Mouse (Mus musculus) limb, embryonic 14.5 days (tissue): Measurements from ENCODE around the gene Cdca3. TPM values are rescaled to one million over a fixed set of nuclear protein-coding genes. Genes with fewer than 3 reads are reported as not detected.
A peak's percentile ranks its signal among the peaks of the same experiment; 100 is the strongest.

ENCODE experiments used
- ATAC-seq: fragments of 200-750 bp; cut with Nextera tagmentation; 2 replicates; pipeline ENCODE4 v1.8.0; 2017; ENCODE audit warnings: low read depth, moderate number of reproducible peaks, moderate TSS enrichment; ENCODE audit not compliant: low FRiP score
- DNase-seq: peaks from one replicate; pipeline ENCODE4 v3.0.0-alpha.2; 2015; ENCODE audit warnings: low spot score
- H3K27ac ChIP-seq: fragments of 300-500 bp; sonication (generic); replicated peaks from 2 replicates; pipeline ENCODE4 v1.5.1; 2014; ENCODE audit warnings: low read depth, mild to moderate bottlenecking, low read length, moderate library complexity, mixed read lengths
- H3K27me3 ChIP-seq: fragments of 300-500 bp; sonication (generic); 2 replicates; pipeline ENCODE4 v1.6.1; 2014; ENCODE audit warnings: low read length, mixed read lengths; ENCODE audit not compliant: control insufficient read depth, insufficient read depth
- H3K36me3 ChIP-seq: fragments of 300-500 bp; sonication (generic); 2 replicates; pipeline ENCODE4 v1.6.1; 2014; ENCODE audit warnings: mild to moderate bottlenecking, low read length, moderate library complexity, mixed read lengths; ENCODE audit not compliant: control insufficient read depth, insufficient read depth
- H3K4me1 ChIP-seq: fragments of 300-500 bp; sonication (generic); 2 replicates; pipeline ENCODE4 v1.6.1; 2014; ENCODE audit warnings: antibody characterized with exemption, low read length, mixed read lengths; ENCODE audit not compliant: control insufficient read depth, insufficient read depth
- H3K4me2 ChIP-seq: fragments of 300-500 bp; sonication (generic); replicated peaks from 2 replicates; pipeline ENCODE4 v1.6.1; 2014; ENCODE audit warnings: low read depth, mild to moderate bottlenecking, low read length, moderate library complexity; ENCODE audit not compliant: severe bottlenecking
- H3K4me3 ChIP-seq: fragments of 300-500 bp; sonication (generic); replicated peaks from 2 replicates; pipeline ENCODE4 v1.5.1; 2014; ENCODE audit warnings: low read length
- H3K9ac ChIP-seq: fragments of 300-500 bp; sonication (generic); 2 replicates; pipeline ENCODE4 v1.6.1; 2014; ENCODE audit warnings: mild to moderate bottlenecking, low read depth, low read length, moderate library complexity; ENCODE audit not compliant: severe bottlenecking
- H3K9me3 ChIP-seq: fragments of 300-500 bp; sonication (generic); 2 replicates; pipeline ENCODE4 v1.6.1; 2016; ENCODE audit warnings: low read length; ENCODE audit not compliant: control insufficient read depth
- POLR2A ChIP-seq: fragments of 200-500 bp; IDR thresholded peaks from 2 replicates; pipeline ENCODE4 v1.8.0; 2012; ENCODE audit warnings: inconsistent platforms, mild to moderate bottlenecking, moderate library complexity, borderline replicate concordance; ENCODE audit not compliant: insufficient read depth, insufficient read length; ENCODE audit errors: extremely low read depth
- WGBS: fragments of 180-500 bp; shearing (Covaris S2); extraction: QIAGEN DNeasy Blood & Tissue Kit; methylation state at CpG from one replicate; pipeline ENCODE4 v1.1.7; 2014; 5-methylcytosine and 5-hydroxymethylcytosine counted together
- polyA plus RNA-seq, 2 experiments: library from polyadenylated mRNA; depleted of rRNA in 1 of 2; stranded (reverse) in 1 of 2; unstranded in 1 of 2; fragments of >200 nt; fragmentation: Nextera tagmentation in 1 of 2; extraction: Ambion mirVana in 1 of 2; gene quantifications; 2 replicates each; pipeline versions ENCODE4 v1.2.1 to v1.2.3; 2012 to 2014

The Cdca3 gene
- polyA plus RNA-seq, 2 experiments = 128 to 141 TPM

DNA sequence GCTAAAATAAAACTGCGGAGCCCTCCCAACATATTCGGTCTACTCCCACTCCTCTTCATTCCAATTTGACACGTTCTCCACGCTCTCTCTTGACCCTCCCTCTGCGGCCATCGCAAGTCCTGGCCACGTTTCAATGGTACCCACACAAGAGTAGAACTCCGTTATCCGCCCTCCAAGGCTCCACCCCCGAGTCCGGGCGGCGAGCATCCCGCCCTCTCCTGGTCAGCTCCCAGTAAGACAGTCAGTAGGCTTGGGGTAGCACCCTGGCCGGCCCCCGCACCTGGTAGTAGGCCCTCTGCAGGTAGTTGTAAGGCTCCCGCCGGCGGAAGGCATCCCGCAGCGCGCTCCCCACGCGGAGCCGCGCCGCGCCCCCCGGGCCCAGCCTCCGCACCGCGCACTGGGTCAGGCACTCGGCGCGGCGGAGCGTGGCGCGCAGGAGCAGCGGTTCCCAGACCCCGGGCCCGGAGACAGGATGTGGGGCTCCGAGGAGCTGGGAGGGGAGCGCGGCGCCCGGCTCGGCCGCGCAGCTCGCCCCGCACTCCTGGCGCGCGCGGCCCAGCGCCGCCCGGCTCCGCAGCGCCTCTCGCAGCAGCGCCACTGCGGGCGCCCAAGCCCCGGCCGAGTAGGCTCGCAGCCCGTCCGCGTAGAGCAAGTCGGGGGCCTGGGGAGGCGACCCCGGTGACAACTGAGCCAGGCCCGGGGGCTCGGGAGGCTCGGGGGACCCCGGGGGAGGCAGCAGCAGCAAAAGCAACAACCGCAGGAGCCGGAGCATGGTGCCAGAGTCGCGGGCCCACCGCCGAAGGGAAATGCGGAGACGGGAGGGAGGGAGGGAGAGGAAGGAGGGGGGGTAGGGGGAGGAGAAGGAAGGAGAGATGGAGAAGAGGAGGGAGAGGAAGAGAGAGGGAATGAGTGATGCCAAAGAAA is 27.8 kb downstream of the Cdca3 start, which contains the start of gene P3h3:
TSS of gene P3h3 (minus strand) at position 837 of the 924 bp plus-strand sequence.
- Histone ChIP-seq H3K9me3 (no peaks in the 10 kb centered on the region), H3K4me3 (peak within 1 kb of the TSS; percentile 85), H3K27ac (peak within 1 kb of the TSS; percentile 99), H3K4me1 (peaks cover 17% of the 10 kb centered on the region), H3K36me3 (peaks cover 39% of the 10 kb centered on the region), H3K27me3 (no peaks in the 10 kb centered on the region), H3K9ac (peak within 1 kb of the TSS; percentile 98), H3K4me2 (peak within 1 kb of the TSS; percentile 68)
- TF ChIP-seq POLR2A = peak; percentile 82; the same call in 1 of the 2 replicates
- ATAC-seq (peak; percentile 89), DNase-seq (peak; percentile 88)
- 1% methylated on average over 59 of the region's 86 CpGs for WGBS

DNA sequence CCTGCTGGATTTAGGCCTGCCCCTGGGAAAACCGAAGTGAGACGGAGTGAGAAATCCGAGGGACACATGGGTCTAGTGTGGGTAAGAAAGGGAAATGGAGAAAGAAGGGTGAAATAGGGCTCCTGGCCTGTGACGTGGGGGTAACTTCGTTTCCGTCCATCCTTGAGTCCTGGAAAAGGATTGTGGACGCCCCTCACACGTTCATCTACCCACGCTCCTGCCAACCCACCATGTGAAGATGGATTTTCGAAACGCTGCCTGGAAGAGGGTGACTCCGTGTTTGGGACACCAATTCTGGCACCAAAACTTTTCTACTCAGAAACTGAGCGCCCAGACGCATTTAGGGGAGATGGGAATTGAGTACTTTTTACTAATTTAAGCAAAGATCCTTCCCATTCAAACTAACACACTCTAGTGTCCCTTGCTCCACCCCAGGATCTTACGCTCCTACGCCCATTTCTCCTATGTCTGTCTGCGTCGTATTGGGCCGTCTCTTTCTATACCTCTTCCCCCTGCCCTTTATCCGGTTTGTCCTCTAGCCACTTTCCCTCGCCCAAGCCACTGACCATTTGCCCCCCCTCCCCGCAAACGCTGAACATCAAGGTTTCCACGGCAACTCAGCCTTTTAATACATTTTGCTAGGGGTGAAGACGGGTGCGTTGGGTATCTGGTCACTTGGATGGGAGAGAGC is 28.6 kb downstream of the Cdca3 start:
- H3K4me1 ChIP-seq = peaks cover 25% of the 10 kb centered on the region
- no peak for DNase-seq
- peak overlapping the region; percentile 85 for H3K4me3 ChIP-seq
- peaks cover 31% of the 10 kb centered on the region for H3K36me3 ChIP-seq
- no peak for ATAC-seq
- H3K27ac ChIP-seq = peak overlapping the region; percentile 99
- H3K27me3 ChIP-seq = no peaks in the 10 kb centered on the region
- peak overlapping the region; percentile 98 for H3K9ac ChIP-seq
- TF ChIP-seq POLR2A = no peak
- H3K4me2 ChIP-seq = peak overlapping the region; percentile 68
- WGBS = 22% methylated on average over 26 of the region's 26 CpGs
- H3K9me3 ChIP-seq = no peaks in the 10 kb centered on the region

- Histone ChIP-seq H3K9me3 (no peaks in the 10 kb centered on the region), H3K4me1 (peaks cover 29% of the 10 kb centered on the region), H3K27ac (no peak overlapping the region), H3K9ac (peak overlapping the region; percentile 98; the same call in 1 of the 2 replicates), H3K4me3 (peak overlapping the region; percentile 85), H3K27me3 (no peaks in the 10 kb centered on the region), H3K4me2 (peak overlapping the region; percentile 68), H3K36me3 (peaks cover 24% of the 10 kb centered on the region)
- ATAC-seq (no peak), DNase-seq (no peak)
- no peak for TF ChIP-seq POLR2A
- 79% methylated on average over 28 of the region's 28 CpGs for WGBS
Measured at GRCm38 (mm10) chr6:124858561-124859318, 29.4 kb downstream of the Cdca3 start.

- no peak overlapping the region for H3K4me3 ChIP-seq
- no peak overlapping the region for H3K9ac ChIP-seq
- peaks cover 29% of the 10 kb centered on the region for H3K4me1 ChIP-seq
- no peaks in the 10 kb centered on the region for H3K27me3 ChIP-seq
- H3K9me3 ChIP-seq = no peaks in the 10 kb centered on the region
- WGBS = 9% methylated on average over 12 of the region's 12 CpGs
- no peak overlapping the region for H3K4me2 ChIP-seq
- H3K27ac ChIP-seq = no peak overlapping the region
- peaks cover 15% of the 10 kb centered on the region for H3K36me3 ChIP-seq
- peak; percentile 80 for DNase-seq
- TF ChIP-seq POLR2A = no peak
- no peak for ATAC-seq
Measured at GRCm38 (mm10) chr6:124859725-124860124, 30.4 kb downstream of the Cdca3 start.

DNA sequence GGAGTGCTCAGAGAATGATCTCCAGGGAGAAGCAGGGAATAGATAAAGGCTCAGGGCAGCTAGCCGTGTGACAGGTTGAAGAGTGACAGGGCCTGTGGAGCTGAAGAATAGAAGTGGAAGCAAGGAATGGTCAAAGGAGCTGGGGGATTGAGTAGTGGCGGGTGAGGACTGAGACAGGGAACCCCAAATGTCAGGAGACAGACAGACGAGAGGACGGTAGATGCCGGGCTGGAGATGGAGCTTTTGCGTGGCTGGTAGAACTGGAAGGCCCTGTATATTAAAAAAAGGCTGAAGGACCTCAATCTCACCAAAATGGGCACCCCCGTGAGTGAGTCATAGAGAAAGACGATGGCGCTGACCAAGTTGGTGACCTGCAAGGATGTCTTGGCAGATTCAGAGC is 31.2 kb downstream of the Cdca3 start:
- Histone ChIP-seq H3K9ac (no peak overlapping the region), H3K27me3 (no peaks in the 10 kb centered on the region), H3K27ac (no peak overlapping the region), H3K9me3 (no peaks in the 10 kb centered on the region), H3K36me3 (0 out of 2 replicates have a peak, but pooled peaks cover 8% of the 10 kb centered on the region), H3K4me2 (no peak overlapping the region), H3K4me1 (peaks cover 27% of the 10 kb centered on the region), H3K4me3 (no peak overlapping the region)
- 86% methylated on average over 9 of the region's 9 CpGs for WGBS
- DNase-seq (no peak), ATAC-seq (no peak)
- TF ChIP-seq POLR2A = no peak
